In genomic region chr8:70684291-70684690, GRCm38 (mm10) we compare ENCODE assay signal across 11 mouse cellular contexts. TPM values are rescaled to one million over a fixed set of nuclear protein-coding genes. Genes with fewer than 3 reads are reported as not detected.
DNase-seq lines count a peak whose midpoint lies in the region; ATAC-seq lines count a peak whose summit lies in the region.
"Had no signal": no experiment of that assay in that cellular context is flagged by ENCODE, and none has a peak within 500 bp of the region (broad histone marks: within the 10 kb centered on the region; RNA-seq: fewer than 3 reads in every experiment).

No protein-coding gene starts in this region.

- H3K9ac ChIP-seq in midbrain, embryonic 13.5 days (replicated peaks) = peak overlapping the region; percentile 23; the same call in 1 of the 2 replicates
- H3K9ac ChIP-seq: intestine, embryonic 15.5 days had no signal

- H3K27me3 ChIP-seq in midbrain, embryonic 13.5 days = no peaks in the 10 kb centered on the region
- H3K27me3 ChIP-seq: intestine, embryonic 15.5 days had no signal

- H3K4me3 ChIP-seq in midbrain, embryonic 13.5 days (replicated peaks) = no peak overlapping the region
- H3K4me3 ChIP-seq: intestine, embryonic 15.5 days had no signal

- H3K4me1 ChIP-seq in midbrain, embryonic 13.5 days (replicated peaks) = peaks cover 13% of the 10 kb centered on the region

- ATAC-seq in midbrain, embryonic 13.5 days = peak; percentile 67
- ATAC-seq: intestine, embryonic 15.5 days had no signal

- WGBS in midbrain, embryonic 13.5 days = 52% methylated on average over 7 of the region's 7 CpGs

- DNase-seq in right cerebral cortex, adult 18-20 months = peak; percentile 95
- DNase-seq in right cerebral cortex, postnatal 4 days = no peak
- peak; percentile 58 to 79 for DNase-seq in frontal cortex, postnatal 14 days (ENCODE audit: low spot score in 2 of 2)
- DNase-seq in thymus, postnatal 10 days (ENCODE audit: low spot score in 2 of 2) = no peak
- no peak for DNase-seq in cerebellum, postnatal 14 days
- DNase-seq in urinary bladder, postnatal 36 days (ENCODE audit: low spot score in 2 of 2) = no peak
- DNase-seq: cerebellum, adult 9-10 months; lung, postnatal 14 days had no signal

- no peak overlapping the region for H3K4me2 ChIP-seq in midbrain, embryonic 13.5 days (replicated peaks)
- H3K4me2 ChIP-seq: intestine, embryonic 15.5 days had no signal

- 0 out of 2 replicates have a peak overlapping the region, but pooled peaks have one; percentile 9 for H3K27ac ChIP-seq in midbrain, embryonic 13.5 days
- H3K27ac ChIP-seq: intestine, embryonic 15.5 days had no signal

- peaks cover 11% of the 10 kb centered on the region for H3K36me3 ChIP-seq in midbrain, embryonic 13.5 days

- H3K9me3 ChIP-seq in midbrain, embryonic 13.5 days = no peaks in the 10 kb centered on the region
- H3K9me3 ChIP-seq: intestine, embryonic 15.5 days had no signal

RNA-seq across cellular contexts. Expression of gene Lsm4, which starts 11.2 kb away (rescaled TPM):
- 176 and 201 TPM in 2 replicates for polyA plus RNA-seq in midbrain, embryonic 13.5 days (2015; fragmentation: Nextera tagmentation; extraction: Ambion mirVana)

RNA-seq across cellular contexts. Expression of gene Jund, which starts 14.5 kb away (rescaled TPM):
- polyA plus RNA-seq in midbrain, embryonic 13.5 days (2015; fragmentation: Nextera tagmentation; extraction: Ambion mirVana) = 65.1 and 97.7 TPM in 2 replicates

RNA-seq across cellular contexts. Expression of gene Iqcn, which starts 19.0 kb away (rescaled TPM):
- 0.07 and 0.08 TPM in 2 replicates for polyA plus RNA-seq in midbrain, embryonic 13.5 days (2015; fragmentation: Nextera tagmentation; extraction: Ambion mirVana)
- polyA plus RNA-seq: intestine, embryonic 15.5 days; limb, embryonic 11.5 days had no signal

RNA-seq across cellular contexts. Expression of gene Pgpep1, which starts 24.1 kb away (rescaled TPM):
- 87.5 and 99.4 TPM in 2 replicates for polyA plus RNA-seq in midbrain, embryonic 13.5 days (2015; fragmentation: Nextera tagmentation; extraction: Ambion mirVana)

RNA-seq across cellular contexts. Expression of gene Gm3336, which starts 34.1 kb away (rescaled TPM):
- polyA plus RNA-seq in midbrain, embryonic 13.5 days (2015; fragmentation: Nextera tagmentation; extraction: Ambion mirVana) = not detected in 2 replicates
- polyA plus RNA-seq: limb, embryonic 11.5 days had no signal

Comparison
In these comparisons a context has a peak if more than half of its experiments do, and no peak if none do; other contexts are left out.
1. DNase-seq: peak in right cerebral cortex, adult 18-20 months (single experiment) and frontal cortex, postnatal 14 days (2 of 2); none in right cerebral cortex, postnatal 4 days (single experiment), thymus, postnatal 10 days (0 of 2), cerebellum, postnatal 14 days (0 of 2) and urinary bladder, postnatal 36 days (0 of 2).